Mouse (Mus musculus): ENCODE results near the gene Aacs. TPM values are rescaled to one million over a fixed set of nuclear protein-coding genes. Genes with fewer than 3 reads are reported as not detected.
A peak's percentile ranks its signal among the peaks of the same experiment; 100 is the strongest.

The Aacs gene
- total RNA-seq, 2 experiments from 2014 or later = 2.3 to 4.2 TPM

GRCm38 (mm10) chr5:125461868-125462445, 13.7 kb upstream of the Aacs start:
- no peak for ATAC-seq (replicated peaks; ENCODE audit: low FRiP score, poor library complexity, severe bottlenecking)

GRCm38 (mm10) chr5:125465192-125465591, 10.4 kb upstream of the Aacs start:
- ATAC-seq (replicated peaks; ENCODE audit: low FRiP score, poor library complexity, severe bottlenecking) = peak; percentile 28

GRCm38 (mm10) chr5:125465701-125466106, 9.9 kb upstream of the Aacs start:
- ATAC-seq (replicated peaks; ENCODE audit: low FRiP score, poor library complexity, severe bottlenecking) = peak; percentile 97

GRCm38 (mm10) chr5:125466483-125466882, 9.1 kb upstream of the Aacs start:
- no peak for ATAC-seq (replicated peaks; ENCODE audit: low FRiP score, poor library complexity, severe bottlenecking)

GRCm38 (mm10) chr5:125467261-125467660, 8.4 kb upstream of the Aacs start:
- no peak for ATAC-seq (replicated peaks; ENCODE audit: low FRiP score, poor library complexity, severe bottlenecking)

GRCm38 (mm10) chr5:125470713-125471112, 4.9 kb upstream of the Aacs start:
- ATAC-seq (replicated peaks; ENCODE audit: low FRiP score, poor library complexity, severe bottlenecking) = no peak

GRCm38 (mm10) chr5:125472796-125473475, 2.7 kb upstream of the Aacs start:
- ATAC-seq (replicated peaks; ENCODE audit: low FRiP score, poor library complexity, severe bottlenecking) = no peak

- peak; percentile 47 for ATAC-seq (replicated peaks; ENCODE audit: low FRiP score, poor library complexity, severe bottlenecking)
These were observed 584 bp upstream of the Aacs start for GRCm38 (mm10) chr5:125475030-125475429.

- ATAC-seq (replicated peaks; ENCODE audit: low FRiP score, poor library complexity, severe bottlenecking) = 0 out of 2 replicates have a peak, but pooled peaks have one; percentile 5
These were observed 642 bp downstream of the Aacs start for GRCm38 (mm10) chr5:125476286-125476625.

GRCm38 (mm10) chr5:125476799-125477198, 1.2 kb downstream of the Aacs start:
- no peak for ATAC-seq (replicated peaks; ENCODE audit: low FRiP score, poor library complexity, severe bottlenecking)

- ATAC-seq (replicated peaks; ENCODE audit: low FRiP score, poor library complexity, severe bottlenecking) = no peak
These were observed 1.9 kb downstream of the Aacs start for GRCm38 (mm10) chr5:125477533-125477932.

- ATAC-seq (replicated peaks; ENCODE audit: low FRiP score, poor library complexity, severe bottlenecking) = no peak
These were observed 2.4 kb downstream of the Aacs start for GRCm38 (mm10) chr5:125478037-125478436.

- no peak for ATAC-seq (replicated peaks; ENCODE audit: low FRiP score, poor library complexity, severe bottlenecking)
These were observed 3.8 kb downstream of the Aacs start for GRCm38 (mm10) chr5:125479376-125479775.

GRCm38 (mm10) chr5:125480434-125481231, 5.0 kb downstream of the Aacs start:
- no peak for ATAC-seq (replicated peaks; ENCODE audit: low FRiP score, poor library complexity, severe bottlenecking)

GRCm38 (mm10) chr5:125482474-125482873, 6.9 kb downstream of the Aacs start:
- ATAC-seq (replicated peaks; ENCODE audit: low FRiP score, poor library complexity, severe bottlenecking) = no peak

GRCm38 (mm10) chr5:125483712-125484611, 8.3 kb downstream of the Aacs start:
- ATAC-seq (replicated peaks; ENCODE audit: low FRiP score, poor library complexity, severe bottlenecking) = no peak

GRCm38 (mm10) chr5:125485031-125485778, 9.6 kb downstream of the Aacs start:
- ATAC-seq (replicated peaks; ENCODE audit: low FRiP score, poor library complexity, severe bottlenecking) = no peak

GRCm38 (mm10) chr5:125486088-125486487, 10.5 kb downstream of the Aacs start:
- no peak for ATAC-seq (replicated peaks; ENCODE audit: low FRiP score, poor library complexity, severe bottlenecking)

GRCm38 (mm10) chr5:125487375-125488115, 11.9 kb downstream of the Aacs start:
- ATAC-seq (replicated peaks; ENCODE audit: low FRiP score, poor library complexity, severe bottlenecking) = no peak
